Mouse (Mus musculus) Muller cell, postnatal 12 days (primary cell): ENCODE results near the gene Polm.
"Not testable (repeated sequence)": the region's sequence is repeated elsewhere in the genome, so short reads cannot be mapped to it uniquely, and the experiment has no call there.

ENCODE experiments used
- DNase-seq: peaks from one replicate; pipeline ENCODE4 v3.0.0-alpha.2; 2015; ENCODE audit errors: inconsistent ontology term

Gene Polm

GRCm38 (mm10) chr11:5855481-5855880, 17.7 kb upstream of the Polm start:
- DNase-seq, result peak; percentile 94

- DNase-seq, result no peak
Measured at GRCm38 (mm10) chr11:5852314-5852713, 14.5 kb upstream of the Polm start.

- DNase-seq, result no peak
Measured at GRCm38 (mm10) chr11:5851021-5851736, 13.4 kb upstream of the Polm start.

GRCm38 (mm10) chr11:5850452-5850851, 12.6 kb upstream of the Polm start:
- DNase-seq, result no peak

- peak; percentile 90 for DNase-seq
Measured at GRCm38 (mm10) chr11:5849316-5849715, 11.5 kb upstream of the Polm start.

- peak; percentile 80 for DNase-seq
Measured at GRCm38 (mm10) chr11:5848741-5849140, 10.9 kb upstream of the Polm start.

GRCm38 (mm10) chr11:5846639-5847345, 9.0 kb upstream of the Polm start:
- DNase-seq, result peak; percentile 35

GRCm38 (mm10) chr11:5843131-5843530, 5.3 kb upstream of the Polm start:
- no peak for DNase-seq

- DNase-seq, result no peak
Measured at GRCm38 (mm10) chr11:5841751-5842150, 3.9 kb upstream of the Polm start.

- no peak for DNase-seq
Measured at GRCm38 (mm10) chr11:5840346-5840745, 2.5 kb upstream of the Polm start.

- peak; percentile 39 for DNase-seq
Measured at GRCm38 (mm10) chr11:5836126-5836525, 1.7 kb downstream of the Polm start.

- DNase-seq, result peak; percentile 79
Measured at GRCm38 (mm10) chr11:5835057-5835456, 2.8 kb downstream of the Polm start.

GRCm38 (mm10) chr11:5834506-5834905, 3.3 kb downstream of the Polm start:
- no peak for DNase-seq

- no peak for DNase-seq
Measured at GRCm38 (mm10) chr11:5829327-5829726, 8.5 kb downstream of the Polm start.

GRCm38 (mm10) chr11:5828509-5829191, 9.2 kb downstream of the Polm start:
- DNase-seq, result no peak

- no peak for DNase-seq
Measured at GRCm38 (mm10) chr11:5827931-5828330, 9.9 kb downstream of the Polm start.

GRCm38 (mm10) chr11:5825432-5825831, 12.4 kb downstream of the Polm start:
- DNase-seq, result no peak

- no peak for DNase-seq
Measured at GRCm38 (mm10) chr11:5819223-5819622, 18.6 kb downstream of the Polm start.

GRCm38 (mm10) chr11:5813381-5813780, 24.4 kb downstream of the Polm start:
- DNase-seq, result no peak

GRCm38 (mm10) chr11:5809487-5809886, 28.3 kb downstream of the Polm start:
- DNase-seq, result not testable (repeated sequence)

- no peak for DNase-seq
Measured at GRCm38 (mm10) chr11:5807956-5808355, 29.9 kb downstream of the Polm start.

- DNase-seq, result no peak
Measured at GRCm38 (mm10) chr11:5805711-5806110, 32.1 kb downstream of the Polm start.

- DNase-seq, result no peak
Measured at GRCm38 (mm10) chr11:5804174-5804573, 33.6 kb downstream of the Polm start.
